Mouse (Mus musculus): ENCODE results near the gene Haus4. TPM values are rescaled to one million over a fixed set of nuclear protein-coding genes. Genes with fewer than 3 reads are reported as not detected.

Gene Haus4
- total and polyA plus RNA-seq, 2 experiments from 2014 or later = 26.3 to 84.6 TPM

- no peaks in the 10 kb centered on the region for H3K9me3 ChIP-seq (replicated peaks; ENCODE audit: control insufficient read depth, low read length)
- DNase-seq (ENCODE audit: low spot score) (peak; percentile 26), ATAC-seq (ENCODE audit: insufficient read depth, low read depth) (no peak)
- H3K27me3 ChIP-seq (ENCODE audit: control insufficient read depth, insufficient read depth, low read length) = no peaks in the 10 kb centered on the region
- peak overlapping the region; percentile 77 for H3K4me3 ChIP-seq (ENCODE audit: low read depth, low read length)
- under 1% methylated on average over 84 of the region's 84 CpGs for WGBS
- peaks cover 36% of the 10 kb centered on the region for H3K4me1 ChIP-seq (ENCODE audit: control insufficient read depth, insufficient read depth)
- peak overlapping the region; percentile 78 for H3K27ac ChIP-seq (ENCODE audit: low read depth)
- no peak for TF ChIP-seq EP300 (IDR thresholded peaks at IDR 0.05; ENCODE audit: low read depth)
- no peak for TF ChIP-seq CTCF (IDR thresholded peaks at IDR 0.05; ENCODE audit: low read depth)
- H3K36me3 ChIP-seq (replicated peaks; ENCODE audit: control insufficient read depth, insufficient read depth, low read length) = peaks cover 4% of the 10 kb centered on the region; the same call in 1 of the 2 replicates
- peak overlapping the region; percentile 77 for H3K9ac ChIP-seq (replicated peaks; ENCODE audit: low read depth, low read length)
- peak overlapping the region; percentile 88 for H3K4me2 ChIP-seq (ENCODE audit: low read depth, low read length)
These were observed 22.0 kb upstream of the Haus4 start for GRCm38 (mm10) chr14:54576241-54577088.

- peak overlapping the region; percentile 77 for H3K4me3 ChIP-seq (ENCODE audit: low read depth, low read length)
- H3K4me2 ChIP-seq (ENCODE audit: low read depth, low read length) = peak overlapping the region; percentile 88
- peak overlapping the region; percentile 77 for H3K9ac ChIP-seq (replicated peaks; ENCODE audit: low read depth, low read length)
- TF ChIP-seq EP300 (IDR thresholded peaks at IDR 0.05; ENCODE audit: low read depth) = no peak
- no peak for TF ChIP-seq CTCF (IDR thresholded peaks at IDR 0.05; ENCODE audit: low read depth)
- no peaks in the 10 kb centered on the region for H3K27me3 ChIP-seq (ENCODE audit: control insufficient read depth, insufficient read depth, low read length)
- peak overlapping the region; percentile 78 for H3K27ac ChIP-seq (ENCODE audit: low read depth)
- ATAC-seq (ENCODE audit: insufficient read depth, low read depth) = peak; percentile 44
- H3K4me1 ChIP-seq (ENCODE audit: control insufficient read depth, insufficient read depth) = peaks cover 36% of the 10 kb centered on the region
- WGBS = 2% methylated on average over 39 of the region's 39 CpGs
- peak; percentile 70 for DNase-seq (ENCODE audit: low spot score)
- H3K36me3 ChIP-seq (replicated peaks; ENCODE audit: control insufficient read depth, insufficient read depth, low read length) = peaks cover 12% of the 10 kb centered on the region
- H3K9me3 ChIP-seq (replicated peaks; ENCODE audit: control insufficient read depth, low read length) = no peaks in the 10 kb centered on the region
These were observed 21.2 kb upstream of the Haus4 start for GRCm38 (mm10) chr14:54575631-54576030.

- H3K4me1 ChIP-seq (ENCODE audit: control insufficient read depth, insufficient read depth) = peaks cover 36% of the 10 kb centered on the region
- peak overlapping the region; percentile 78 for H3K27ac ChIP-seq (ENCODE audit: low read depth)
- peak overlapping the region; percentile 88 for H3K4me2 ChIP-seq (ENCODE audit: low read depth, low read length)
- TF ChIP-seq CTCF (IDR thresholded peaks at IDR 0.05; ENCODE audit: low read depth) (no peak), EP300 (IDR thresholded peaks at IDR 0.05; ENCODE audit: low read depth) (no peak)
- no peaks in the 10 kb centered on the region for H3K27me3 ChIP-seq (ENCODE audit: control insufficient read depth, insufficient read depth, low read length)
- peak overlapping the region; percentile 77 for H3K9ac ChIP-seq (replicated peaks; ENCODE audit: low read depth, low read length)
- no peaks in the 10 kb centered on the region for H3K9me3 ChIP-seq (replicated peaks; ENCODE audit: control insufficient read depth, low read length)
- DNase-seq (ENCODE audit: low spot score) = no peak
- WGBS = 11% methylated on average over 8 of the region's 8 CpGs
- peak overlapping the region; percentile 77 for H3K4me3 ChIP-seq (ENCODE audit: low read depth, low read length)
- no peak for ATAC-seq (ENCODE audit: insufficient read depth, low read depth)
- peaks cover 17% of the 10 kb centered on the region for H3K36me3 ChIP-seq (replicated peaks; ENCODE audit: control insufficient read depth, insufficient read depth, low read length)
These were observed 20.6 kb upstream of the Haus4 start for GRCm38 (mm10) chr14:54575031-54575430.

- H3K27me3 ChIP-seq (ENCODE audit: control insufficient read depth, insufficient read depth, low read length) = no peaks in the 10 kb centered on the region
- peaks cover 23% of the 10 kb centered on the region for H3K36me3 ChIP-seq (replicated peaks; ENCODE audit: control insufficient read depth, insufficient read depth, low read length)
- 24% methylated on average over 4 of the region's 4 CpGs for WGBS
- TF ChIP-seq EP300 (IDR thresholded peaks at IDR 0.05; ENCODE audit: low read depth) (no peak), CTCF (IDR thresholded peaks at IDR 0.05; ENCODE audit: low read depth) (no peak)
- H3K4me3 ChIP-seq (ENCODE audit: low read depth, low read length) = peak overlapping the region; percentile 77
- H3K4me2 ChIP-seq (ENCODE audit: low read depth, low read length) = peak overlapping the region; percentile 88
- ATAC-seq (ENCODE audit: insufficient read depth, low read depth) (no peak), DNase-seq (ENCODE audit: low spot score) (no peak)
- peaks cover 36% of the 10 kb centered on the region for H3K4me1 ChIP-seq (ENCODE audit: control insufficient read depth, insufficient read depth)
- peak overlapping the region; percentile 50; the same call in 1 of the 2 replicates for H3K27ac ChIP-seq (ENCODE audit: low read depth)
- no peaks in the 10 kb centered on the region for H3K9me3 ChIP-seq (replicated peaks; ENCODE audit: control insufficient read depth, low read length)
- peak overlapping the region; percentile 39 for H3K9ac ChIP-seq (replicated peaks; ENCODE audit: low read depth, low read length)
These were observed 19.8 kb upstream of the Haus4 start for GRCm38 (mm10) chr14:54574253-54574652.

GRCm38 (mm10) chr14:54572790-54573736 lies 18.6 kb upstream of the Haus4 start:
- peak; percentile 83 for DNase-seq (ENCODE audit: low spot score)
- Histone ChIP-seq H3K4me3 (ENCODE audit: low read depth, low read length) (peak overlapping the region; percentile 8), H3K4me1 (ENCODE audit: control insufficient read depth, insufficient read depth) (peaks cover 36% of the 10 kb centered on the region), H3K36me3 (replicated peaks; ENCODE audit: control insufficient read depth, insufficient read depth, low read length) (peaks cover 31% of the 10 kb centered on the region), H3K9ac (replicated peaks; ENCODE audit: low read depth, low read length) (peak overlapping the region; percentile 50), H3K4me2 (ENCODE audit: low read depth, low read length) (peak overlapping the region; percentile 88), H3K27ac (ENCODE audit: low read depth) (peak overlapping the region; percentile 90), H3K9me3 (replicated peaks; ENCODE audit: control insufficient read depth, low read length) (no peaks in the 10 kb centered on the region), H3K27me3 (ENCODE audit: control insufficient read depth, insufficient read depth, low read length) (no peaks in the 10 kb centered on the region)
- ATAC-seq (ENCODE audit: insufficient read depth, low read depth) = peak; percentile 53
- no peak for TF ChIP-seq CTCF (IDR thresholded peaks at IDR 0.05; ENCODE audit: low read depth)
- TF ChIP-seq EP300 (IDR thresholded peaks at IDR 0.05; ENCODE audit: low read depth) = no peak
- 9% methylated on average over 13 of the region's 14 CpGs for WGBS

Measured in heart, postnatal 0 days (tissue).